8 mouse cellular contexts compared by ENCODE assay signal in genomic region chr14:31134015-31135000, GRCm38 (mm10). TPM values are rescaled to one million over a fixed set of nuclear protein-coding genes. Genes with fewer than 3 reads are reported as not detected.
DNase-seq lines count a peak whose midpoint lies in the region; ATAC-seq lines count a peak whose summit lies in the region.

No protein-coding gene starts in this region.

- DNase-seq in cerebellum, postnatal 10 days: peak; percentile 84 to 92
- no peak for DNase-seq in cerebellum, adult 9-10 months
- DNase-seq in kidney, postnatal 14 days: peak; percentile 61
- DNase-seq in kidney, adult 18-20 months: no peak
- peak; percentile 47 for DNase-seq in testis, postnatal 10 days (ENCODE audit: low spot score)
- no peak for DNase-seq in testis, postnatal 14 days (ENCODE audit: low spot score)
- DNase-seq in adipocyte (ENCODE audit: low spot score): no peak

- ATAC-seq in inflammation-experienced regulatory T-cells, adult 6 months: no peak

RNA-seq across cellular contexts. Expression of gene Nt5dc2, which starts 3.5 kb away (rescaled TPM):
- not detected for polyA plus RNA-seq in inflammation-experienced regulatory T-cells, adult 6 months (2017; shearing (Covaris generic))

RNA-seq across cellular contexts. Expression of gene Smim4, which starts 5.6 kb away (rescaled TPM):
- polyA plus RNA-seq in inflammation-experienced regulatory T-cells, adult 6 months (2017; shearing (Covaris generic)): 10 to 100 TPM; 48.6 to 86.1 (median 85.5) TPM

RNA-seq across cellular contexts. Expression of gene Stab1, which starts 34.1 kb away (rescaled TPM):
- 1 to 10 TPM; 1.9 to 4.1 (median 2.8) TPM for polyA plus RNA-seq in inflammation-experienced regulatory T-cells, adult 6 months (2017; shearing (Covaris generic))

Comparison
In these comparisons a context has a peak if more than half of its experiments do, and no peak if none do; other contexts are left out.
1. DNase-seq: peak in cerebellum, postnatal 10 days (2 of 2), kidney, postnatal 14 days (single experiment) and testis, postnatal 10 days (single experiment); none in cerebellum, adult 9-10 months (single experiment), kidney, adult 18-20 months (single experiment), testis, postnatal 14 days (single experiment) and adipocyte (single experiment).